Mouse (Mus musculus) left cerebral cortex, adult 2 months (tissue): Measurements from ENCODE around the gene Hoxd10. TPM values are rescaled to one million over a fixed set of nuclear protein-coding genes. Genes with fewer than 3 reads are reported as not detected.
A peak's percentile ranks its signal among the peaks of the same experiment; 100 is the strongest.

Source experiments
- DNase-seq, 2 experiments: peaks; one replicate each; pipeline ENCODE4 v3.0.0; 2021 to 2022; ENCODE audit warnings: low spot score in 2 of 2, mixed read lengths in 1 of 2; ENCODE audit errors: extremely low spot score in 1 of 2
- H3K27ac ChIP-seq: fragments of 200-600 bp; 2 replicates; pipeline ENCODE4 v1.8.1; 2022
- H3K4me3 ChIP-seq: fragments of 200-600 bp; 2 replicates; pipeline ENCODE4 v1.8.1; 2022
- CTCF ChIP-seq: fragments of 200-600 bp; IDR thresholded peaks from 2 replicates; pipeline ENCODE4 v1.8.1; 2022; ENCODE audit warnings: antibody characterized with exemption, mild to moderate bottlenecking, moderate library complexity
- intact Hi-C: fragments of 180-260 bp; cut with DNase I; formaldehyde crosslinking; loops from one replicate; pipeline ENCODE4 v1.15.1; 2025
- total RNA-seq, 2 experiments: library from RNA; stranded (reverse); gene quantifications; 2 replicates each; pipeline ENCODE4 v1.2.3; 2021

Gene Hoxd10
- total RNA-seq, 2 experiments from 2014 or later, result not detected

DNA sequence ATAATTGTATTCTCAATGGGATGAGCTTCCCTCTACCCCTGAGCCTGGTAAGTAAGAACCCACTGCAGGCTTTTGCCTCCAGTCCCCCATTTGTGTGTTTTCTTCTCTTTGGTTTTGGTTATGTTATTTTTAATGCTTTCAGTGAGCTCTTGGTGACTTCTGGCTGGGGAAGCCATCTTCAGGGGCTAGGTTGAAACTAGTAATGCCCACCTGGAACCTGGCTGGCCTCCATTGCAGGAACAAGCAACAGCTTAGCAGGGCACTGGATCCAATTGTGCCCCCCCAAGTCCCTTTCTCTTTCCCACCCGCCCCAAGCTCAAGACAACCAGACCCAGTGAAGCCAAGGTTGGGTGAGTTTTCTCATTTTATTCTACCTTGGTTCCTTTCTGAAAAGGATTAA is 3.7 kb downstream of the Hoxd10 start:
- no peak overlapping the region for H3K27ac ChIP-seq
- TF ChIP-seq CTCF, result no peak
- intact Hi-C loops, result loop anchor here (10.0 kb wide), 1 partner anchor 1421 kb away; the partner anchor contains the start of gene Sp9
- H3K4me3 ChIP-seq, result no peak overlapping the region
- DNase-seq, result no peak

DNA sequence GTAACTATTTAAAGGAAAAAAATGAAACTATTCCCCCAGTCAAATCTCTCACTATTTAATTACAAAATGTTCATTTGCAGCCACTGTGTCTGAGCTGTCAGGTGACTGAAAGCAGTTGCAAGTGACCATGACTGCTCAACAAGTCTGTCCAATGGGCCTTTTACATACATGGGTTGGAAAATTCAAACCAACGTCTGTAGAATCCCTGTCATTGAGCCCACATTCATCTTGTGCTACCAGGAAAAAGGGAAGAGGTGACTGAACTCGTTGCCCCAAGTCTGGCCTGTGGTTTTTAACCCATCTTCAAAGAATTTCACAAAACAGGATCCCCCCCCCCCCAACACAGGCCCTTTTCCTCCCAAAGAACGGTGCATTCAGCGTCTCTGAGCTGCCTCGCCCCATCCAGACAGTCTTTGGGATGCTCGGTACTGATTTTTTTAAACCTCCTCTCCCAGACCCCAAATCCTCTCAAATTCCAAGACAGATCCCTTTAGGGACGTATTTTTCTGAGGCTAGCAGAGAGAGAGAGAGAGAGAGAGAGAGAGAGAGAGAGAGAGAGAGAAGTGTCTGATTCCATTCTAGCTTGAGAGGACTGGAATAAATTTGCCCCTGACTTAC is 4.2 kb downstream of the Hoxd10 start:
- Histone ChIP-seq H3K27ac (no peak overlapping the region), H3K4me3 (no peak overlapping the region)
- intact Hi-C loops, result loop anchor here (10.0 kb wide), 1 partner anchor 1421 kb away; the partner anchor contains the start of gene Sp9
- no peak for DNase-seq
- no peak for TF ChIP-seq CTCF

DNA sequence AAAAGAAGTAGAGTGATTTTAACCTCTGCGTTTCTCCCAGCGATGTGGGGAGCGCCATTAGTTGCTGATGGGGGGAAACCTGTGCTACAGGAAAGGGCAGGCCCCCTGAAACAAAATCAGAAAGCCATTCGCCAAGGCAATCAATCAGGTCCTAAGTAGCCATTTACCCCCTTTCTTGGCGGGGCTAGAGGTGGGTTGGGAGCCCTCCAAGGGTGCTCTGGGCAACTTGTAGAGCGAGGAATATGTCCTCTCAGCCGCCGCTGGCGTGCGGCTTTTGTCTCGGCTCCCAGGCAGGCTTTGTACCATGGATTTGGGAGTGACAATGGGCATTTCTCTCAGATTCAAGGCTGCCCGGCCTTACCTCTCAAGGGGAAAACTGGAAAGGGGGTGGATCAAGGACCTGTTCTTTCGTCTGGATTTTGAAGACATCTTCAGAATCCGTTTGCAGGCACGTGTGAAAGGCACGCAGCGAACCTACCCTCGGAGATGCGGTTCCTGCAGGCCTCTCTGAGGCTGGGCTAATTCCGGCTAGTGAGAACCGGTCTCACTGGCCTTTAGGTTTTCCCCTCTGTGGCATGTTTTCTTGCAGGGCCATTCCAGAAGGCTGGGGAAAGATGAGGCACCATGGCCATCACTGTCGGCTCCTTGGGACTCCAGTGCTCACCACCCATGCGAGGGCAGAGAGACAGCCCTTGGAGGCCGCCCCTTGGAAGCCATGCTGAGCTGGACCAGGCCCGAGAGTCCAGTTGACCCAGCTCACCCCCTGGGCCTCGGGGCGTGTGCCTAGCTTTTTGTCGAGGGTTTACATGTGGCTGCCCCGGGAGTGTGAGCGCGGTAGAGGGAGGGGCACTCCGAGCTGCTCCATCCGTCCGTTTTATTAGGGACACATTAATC is 5.0 kb downstream of the Hoxd10 start:
- no peak for TF ChIP-seq CTCF

DNA sequence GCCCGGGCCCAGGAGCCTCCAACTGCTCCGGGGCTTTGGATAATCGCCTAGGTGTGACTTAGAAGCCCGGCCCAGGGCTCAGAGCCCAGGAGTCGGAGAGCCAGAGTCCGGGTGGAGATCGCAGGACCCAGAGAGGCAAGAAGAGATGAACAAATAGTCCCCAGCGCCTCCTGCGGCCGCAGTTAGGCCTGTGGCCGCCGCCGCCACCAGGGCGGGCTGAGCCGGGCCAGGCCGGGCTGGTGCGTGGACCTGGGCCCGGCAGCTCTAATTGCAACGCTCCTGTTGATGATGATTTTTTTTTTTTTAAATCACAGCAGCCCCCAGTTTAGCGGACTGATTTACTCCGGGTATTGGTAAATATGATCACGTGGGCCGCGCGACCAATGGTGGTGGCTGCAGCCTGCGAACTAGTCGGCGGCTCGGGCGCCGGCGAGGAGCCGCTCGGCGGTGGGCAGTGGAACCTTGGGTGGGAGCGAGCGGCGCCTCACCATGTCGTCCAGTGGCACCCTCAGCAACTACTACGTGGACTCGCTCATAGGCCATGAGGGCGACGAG is 5.9 kb downstream of the Hoxd10 start, which contains the start of gene Hoxd9:
Hoxd9 (plus strand) TSS at position 161 of the 555 bp plus-strand sequence.
- no peak within 1 kb of the TSS for H3K27ac ChIP-seq
- intact Hi-C loops, result loop anchor here (10.0 kb wide), 1 partner anchor 1423 kb away; the partner anchor contains the start of gene Sp9
- no peak for DNase-seq
- H3K4me3 ChIP-seq, result 0 out of 2 replicates have a peak within 1 kb of the TSS, but pooled peaks have one; percentile 1
- no peak; the same call in 1 of the 2 replicates for TF ChIP-seq CTCF

More for the DNA sequence above, 5.0 kb downstream of the Hoxd10 start:
- intact Hi-C loops, result loop anchor here (10.0 kb wide), 1 partner anchor 1422 kb away; the partner anchor contains the start of gene Sp9
- H3K27ac ChIP-seq, result no peak overlapping the region
- no peak for DNase-seq
- no peak overlapping the region for H3K4me3 ChIP-seq

DNA sequence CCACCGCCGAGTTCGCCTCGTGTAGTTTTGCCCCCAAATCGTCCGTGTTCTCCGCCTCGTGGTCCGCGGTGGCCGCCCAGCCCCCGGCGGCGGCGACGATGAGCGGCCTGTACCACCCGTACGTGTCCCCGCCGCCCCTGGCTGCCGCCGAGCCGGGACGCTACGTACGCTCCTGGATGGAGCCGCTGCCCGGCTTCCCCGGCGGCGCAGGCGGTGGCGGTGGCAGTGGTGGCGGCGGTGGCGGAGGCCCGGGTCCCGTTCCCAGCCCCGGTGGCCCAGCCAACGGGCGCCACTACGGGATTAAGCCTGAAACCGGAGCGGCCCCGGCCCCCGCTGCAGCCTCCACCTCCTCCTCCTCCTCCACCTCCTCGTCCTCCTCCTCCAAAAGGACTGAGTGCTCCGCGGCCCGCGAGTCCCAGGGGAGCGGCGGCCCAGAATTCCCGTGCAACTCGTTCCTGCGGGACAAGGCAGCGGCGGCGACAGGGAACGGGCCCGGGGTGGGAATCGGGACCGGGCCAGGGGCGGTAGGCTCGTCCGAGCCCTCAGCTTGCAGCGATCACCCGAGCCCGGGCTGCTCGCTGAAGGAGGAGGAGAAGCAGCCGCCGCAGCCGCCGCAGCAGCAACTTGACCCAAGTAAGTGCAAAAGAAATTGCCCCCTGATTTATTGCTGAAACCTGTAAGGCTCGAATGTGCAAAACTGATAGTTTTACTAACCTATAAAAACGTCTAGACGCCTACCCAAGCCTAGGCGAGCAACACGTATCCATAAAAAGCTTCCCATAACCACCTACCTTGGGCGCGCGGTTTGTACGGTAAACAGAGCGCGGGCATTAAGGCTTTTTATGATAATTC is 6.7 kb downstream of the Hoxd10 start:
- intact Hi-C loops, result loop anchor here (10.0 kb wide), 1 partner anchor 1424 kb away; the partner anchor contains the start of gene Sp9
- Histone ChIP-seq H3K4me3 (no peak overlapping the region), H3K27ac (no peak overlapping the region)
- TF ChIP-seq CTCF, result no peak
- no peak for DNase-seq

DNA sequence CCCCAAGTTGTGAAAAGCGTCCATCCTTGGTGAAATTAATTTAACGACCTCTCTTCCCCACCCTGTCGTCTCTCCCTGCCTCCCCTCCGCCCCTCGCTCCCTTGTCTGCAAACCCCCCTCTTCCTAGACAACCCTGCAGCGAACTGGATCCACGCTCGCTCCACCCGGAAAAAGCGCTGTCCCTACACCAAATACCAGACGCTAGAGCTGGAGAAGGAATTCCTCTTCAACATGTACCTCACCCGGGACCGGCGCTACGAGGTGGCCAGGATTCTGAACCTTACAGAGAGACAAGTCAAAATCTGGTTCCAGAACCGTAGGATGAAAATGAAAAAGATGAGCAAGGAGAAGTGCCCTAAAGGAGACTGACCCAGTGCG is 7.3 kb downstream of the Hoxd10 start:
- DNase-seq, result no peak
- intact Hi-C loops, result loop anchor here (10.0 kb wide), 1 partner anchor 1424 kb away; the partner anchor contains the start of gene Sp9
- no peak overlapping the region for H3K27ac ChIP-seq
- no peak overlapping the region for H3K4me3 ChIP-seq
- no peak for TF ChIP-seq CTCF

DNA sequence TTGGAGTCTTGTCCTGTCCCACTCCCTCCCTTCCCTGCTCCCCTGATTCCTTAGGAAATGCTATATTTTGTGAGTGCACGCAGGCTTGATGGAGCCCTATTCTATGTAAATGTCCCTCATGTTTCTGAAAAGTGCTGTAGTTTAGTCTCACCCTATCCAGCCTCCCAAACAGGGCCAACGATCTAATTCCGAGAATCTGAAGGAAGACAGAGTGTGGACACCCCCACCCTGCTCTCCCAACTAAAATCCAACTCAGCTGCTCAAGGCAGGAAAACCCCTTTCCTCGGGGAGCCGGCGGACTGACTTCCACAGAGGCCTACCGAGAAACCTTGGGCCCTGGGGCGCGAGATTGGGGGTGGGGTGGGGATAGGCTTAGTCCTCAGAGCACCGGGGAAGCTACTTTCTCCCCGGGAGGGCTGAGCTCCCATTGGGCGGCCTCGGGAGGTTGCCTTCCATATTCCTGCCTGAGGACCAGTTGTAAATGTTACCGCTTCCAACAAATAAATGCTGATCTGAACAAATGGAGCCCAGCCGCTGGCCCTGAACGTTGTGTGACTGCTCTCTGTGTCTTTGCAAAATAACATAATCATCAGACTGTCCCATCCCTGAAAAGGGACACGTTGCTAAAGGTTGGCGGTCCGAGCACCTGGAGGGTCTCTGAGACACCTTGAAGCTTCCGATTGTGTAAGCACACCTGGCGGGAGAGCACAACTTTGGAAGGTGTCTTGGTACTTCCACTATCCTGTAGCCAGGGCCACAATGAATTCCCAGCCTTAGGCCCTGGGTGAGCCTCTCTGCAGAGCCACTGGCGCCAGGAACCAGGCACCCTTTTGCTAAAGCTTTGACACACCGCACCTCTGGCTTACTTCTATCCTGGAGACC is 8.2 kb downstream of the Hoxd10 start:
- DNase-seq, result no peak
- TF ChIP-seq CTCF, result no peak
- intact Hi-C loops, result loop anchor here (5.0 to 10.0 kb wide), 6 partner anchors 262 to 1425 kb away; partner anchors contain the start of gene Sp9
- no peak overlapping the region for H3K27ac ChIP-seq
- H3K4me3 ChIP-seq, result no peak overlapping the region

DNA sequence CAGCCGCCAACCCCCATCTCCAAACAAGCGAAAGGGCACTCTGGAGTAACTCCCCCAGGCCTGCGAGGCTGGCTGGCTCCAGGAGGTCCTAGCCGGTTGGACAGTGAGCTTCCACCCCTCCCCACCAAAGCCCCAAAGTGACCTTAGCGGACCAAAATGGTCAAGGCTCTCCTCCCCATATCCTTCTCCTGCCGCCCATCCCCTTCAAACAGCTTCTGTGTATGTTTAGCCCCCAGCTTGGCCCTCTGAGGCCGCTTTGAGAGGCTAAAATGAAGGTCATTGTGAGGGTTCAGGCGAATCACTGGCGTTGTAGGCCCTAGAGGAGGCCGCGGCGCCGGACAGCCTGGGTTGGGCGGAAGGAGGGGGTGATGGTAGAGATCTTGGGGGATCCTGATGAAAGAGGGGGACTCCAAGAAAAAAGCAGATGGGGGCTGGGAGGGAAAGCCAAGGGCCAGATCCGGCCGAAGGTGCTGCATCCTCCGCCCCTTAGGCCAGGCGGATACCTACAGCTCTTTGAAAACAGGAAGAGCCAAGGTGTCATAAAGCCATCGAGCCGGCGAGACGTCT is 8.9 kb downstream of the Hoxd10 start:
- no peak overlapping the region for H3K4me3 ChIP-seq
- no peak overlapping the region for H3K27ac ChIP-seq
- no peak for TF ChIP-seq CTCF
- DNase-seq, result no peak
- intact Hi-C loops, result loop anchor here (5.0 to 10.0 kb wide), 5 partner anchors 262 to 724 kb away; no protein-coding TSS in a partner anchor

DNA sequence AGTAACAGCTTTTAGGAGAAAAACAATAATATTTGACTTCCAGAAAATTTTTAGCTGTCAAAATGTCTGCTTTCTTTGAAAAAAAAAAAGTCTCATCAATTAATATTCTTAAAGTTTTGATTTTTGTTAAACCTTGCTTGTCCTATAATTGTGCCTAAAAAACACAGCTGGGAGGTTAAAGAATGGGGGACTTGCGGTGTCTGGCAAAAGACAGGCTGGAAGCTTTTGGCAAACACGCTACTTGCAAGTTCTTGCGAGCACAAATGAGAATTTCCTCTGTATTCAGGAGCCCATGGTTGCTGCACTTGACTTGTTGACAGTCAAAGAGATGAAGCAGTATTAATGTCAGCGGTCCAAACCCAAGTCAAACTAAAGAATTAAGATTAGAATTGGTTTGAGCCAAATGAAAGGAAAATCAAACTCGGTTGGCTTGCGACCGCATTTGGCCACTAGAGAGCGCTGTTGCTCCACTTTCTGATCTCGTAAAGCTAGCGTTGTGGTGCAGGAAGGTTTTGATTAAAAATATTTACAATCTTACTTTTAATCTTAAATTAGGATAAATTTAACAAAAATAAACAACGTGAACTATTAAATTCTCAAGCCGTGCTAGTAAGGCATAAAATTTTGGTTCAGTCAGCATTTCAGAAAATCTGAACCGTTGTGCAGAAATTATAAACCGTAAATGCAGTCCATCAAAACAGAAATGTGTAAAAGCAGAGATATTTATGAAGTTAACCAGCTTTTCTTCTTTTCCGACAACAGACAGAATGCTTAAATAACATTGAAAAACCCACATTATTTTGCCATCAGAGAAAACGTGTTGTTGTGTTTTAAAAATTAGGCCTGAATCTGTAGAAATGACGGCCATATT is 10.5 kb downstream of the Hoxd10 start:
- peak; percentile 69 to 83 for DNase-seq
- H3K4me3 ChIP-seq, result no peak overlapping the region
- intact Hi-C loops, result loop anchor here (1.0 to 10.0 kb wide), 7 partner anchors 260 to 888 kb away; no protein-coding TSS in a partner anchor
- no peak overlapping the region for H3K27ac ChIP-seq
- TF ChIP-seq CTCF, result peak; percentile 93
